In genomic region chr14:45153258-45153657, GRCm38 (mm10) we compare ENCODE assay signal across 10 mouse cellular contexts.
A peak's percentile ranks its signal among the peaks of the same experiment; 100 is the strongest.
DNase-seq lines count a peak whose midpoint lies in the region; ATAC-seq and TF ChIP-seq lines count a peak whose summit lies in the region.
"Had no signal": no experiment of that assay in that cellular context is flagged by ENCODE, and none has a peak within 500 bp of the region (broad histone marks: within the 10 kb centered on the region; RNA-seq: fewer than 3 reads in every experiment).

No protein-coding gene starts in this region.

- TF ChIP-seq POLR2A in kidney, adult 2 months (IDR thresholded peaks at IDR 0.05; ENCODE audit: low read depth, low read length) = no peak

- no peaks in the 10 kb centered on the region for H3K4me1 ChIP-seq in kidney, adult 2 months (ENCODE audit: control insufficient read depth, insufficient read depth, low read length)
- H3K4me1 ChIP-seq in kidney, embryonic 14.5 days (ENCODE audit: control insufficient read depth, insufficient read depth, low read length) = no peaks in the 10 kb centered on the region
- H3K4me1 ChIP-seq in ES-E14 (ENCODE audit: control insufficient read depth in 2 of 2, insufficient read depth in 2 of 2, low read length in 2 of 2, poor library complexity in 1 of 2) = no peaks in the 10 kb centered on the region
- H3K4me1 ChIP-seq: intestine, embryonic 15.5 days had no signal

- TF ChIP-seq CTCF in kidney, adult 2 months (conservative IDR thresholded peaks at IDR 0.05; ENCODE audit: insufficient read depth, insufficient read length, low read depth, low read length) = no peak

- no peak for ATAC-seq in kidney, embryonic 14.5 days (ENCODE audit: low FRiP score, low TSS enrichment)
- ATAC-seq in erythroblast, adult 5-6 weeks (replicated peaks; ENCODE audit: low FRiP score, poor library complexity, severe bottlenecking) = no peak
- ATAC-seq: intestine, embryonic 15.5 days had no signal

- no peaks in the 10 kb centered on the region for H3K27me3 ChIP-seq in kidney, adult 2 months (replicated peaks; ENCODE audit: control insufficient read depth, insufficient read depth, low read length)
- no peaks in the 10 kb centered on the region for H3K27me3 ChIP-seq in kidney, embryonic 14.5 days (ENCODE audit: control insufficient read depth, insufficient read depth, low read length)
- H3K27me3 ChIP-seq: intestine, embryonic 15.5 days had no signal

- WGBS in kidney, adult 2 months = 91% methylated on average over 2 of the region's 2 CpGs
- WGBS in kidney, embryonic 14.5 days = 84% methylated on average over 2 of the region's 2 CpGs

- DNase-seq in kidney, adult 2 months = peak; percentile 12
- DNase-seq in 416B (ENCODE audit: low read depth) (peak; percentile 66), ES-E14 (ENCODE audit: low read depth, low spot score) (peak; percentile 13)
- DNase-seq in embryo, embryonic 11.5 days (ENCODE audit: low read depth, low spot score) = peak; percentile 14
- DNase-seq in cerebellum, postnatal 4 days (ENCODE audit: low spot score in 2 of 2) = no peak
- DNase-seq: thymus, postnatal 14 days had no signal

- no peak overlapping the region for H3K27ac ChIP-seq in kidney, adult 2 months (ENCODE audit: insufficient read depth, low read depth, low read length)
- H3K27ac ChIP-seq in kidney, embryonic 14.5 days (ENCODE audit: low read depth, low read length) = no peak overlapping the region
- no peak overlapping the region for H3K27ac ChIP-seq in ES-E14 (ENCODE audit: insufficient read depth, low read depth, low read length, poor library complexity, severe bottlenecking)
- H3K27ac ChIP-seq: intestine, embryonic 15.5 days had no signal

- no peak overlapping the region for H3K4me3 ChIP-seq in kidney, adult 2 months (ENCODE audit: insufficient read depth, low read depth, low read length)
- H3K4me3 ChIP-seq in kidney, embryonic 14.5 days (ENCODE audit: low read length) = no peak overlapping the region
- H3K4me3 ChIP-seq in ES-E14 (ENCODE audit: insufficient read depth in 1 of 2, low read depth in 1 of 2, low read length in 2 of 2, poor library complexity in 1 of 2, severe bottlenecking in 1 of 2) = no peak overlapping the region
- H3K4me3 ChIP-seq: intestine, embryonic 15.5 days; myocyte had no signal

- in situ Hi-C loops in ES-E14 (cut with MboI; ENCODE audit: low sequenced_read_pairs in 2 of 2, unreplicated experiment in 2 of 2) = loop anchor here in 1 of 2 experiments (10.0 kb wide), 1 partner anchor 178 kb away; no protein-coding TSS in a partner anchor

- H3K9me3 ChIP-seq in kidney, embryonic 14.5 days (ENCODE audit: control insufficient read depth, low read length) = no peaks in the 10 kb centered on the region
- H3K9me3 ChIP-seq in ES-E14 (ENCODE audit: control insufficient read depth, insufficient read depth, low read depth, low read length) = no peaks in the 10 kb centered on the region
- H3K9me3 ChIP-seq: intestine, embryonic 15.5 days had no signal

- H3K4me2 ChIP-seq in kidney, embryonic 14.5 days (replicated peaks; ENCODE audit: low read depth, low read length) = no peak overlapping the region
- H3K4me2 ChIP-seq: intestine, embryonic 15.5 days had no signal

- H3K36me3 ChIP-seq in kidney, adult 2 months (ENCODE audit: control insufficient read depth, insufficient read depth, low read length) = no peaks in the 10 kb centered on the region; the same call in 1 of the 2 replicates
- H3K36me3 ChIP-seq in kidney, embryonic 14.5 days (ENCODE audit: control insufficient read depth, insufficient read depth, low read length) = no peaks in the 10 kb centered on the region
- H3K36me3 ChIP-seq in ES-E14 (ENCODE audit: control insufficient read depth, insufficient read depth, low read length, poor library complexity, severe bottlenecking) = no peaks in the 10 kb centered on the region
- H3K36me3 ChIP-seq: intestine, embryonic 15.5 days had no signal

- H3K9ac ChIP-seq in kidney, embryonic 14.5 days (ENCODE audit: low read depth, low read length) = no peak overlapping the region
- H3K9ac ChIP-seq in ES-E14 (ENCODE audit: insufficient read depth, low read depth, low read length, poor library complexity, severe bottlenecking) = no peak overlapping the region
- H3K9ac ChIP-seq: intestine, embryonic 15.5 days had no signal

TF ChIP-seq in ES-E14, 5 proteins besides CTCF, POLR2A, EP300 and RAD21:
- TF ChIP-seq HCFC1 (IDR thresholded peaks at IDR 0.05; ENCODE audit: borderline replicate concordance, insufficient read depth, low read length) (no peak), ZNF384 (IDR thresholded peaks at IDR 0.05; ENCODE audit: low read depth, low read length) (peak; percentile 98)

Comparison
In these comparisons a context has a peak if more than half of its experiments do, and no peak if none do; other contexts are left out.
1. DNase-seq: peak in kidney, adult 2 months (single experiment), 416B (single experiment), ES-E14 (single experiment) and embryo, embryonic 11.5 days (single experiment); none in cerebellum, postnatal 4 days (0 of 2).